Mouse (Mus musculus) hindbrain, embryonic 11.5 days (tissue): ENCODE measurements around the gene Elp5. TPM values are rescaled to one million over a fixed set of nuclear protein-coding genes. Genes with fewer than 3 reads are reported as not detected.

Experiments used
- ATAC-seq: fragments of 200-750 bp; cut with Nextera tagmentation; 2 replicates; pipeline ENCODE4 v1.8.0; 2017; ENCODE audit warnings: mild to moderate bottlenecking, moderate TSS enrichment, moderate library complexity; ENCODE audit not compliant: low FRiP score
- DNase-seq: peaks from one replicate; pipeline ENCODE4 v3.0.0-alpha.2; 2015; ENCODE audit warnings: low spot score
- H3K27ac ChIP-seq: fragments of 300-500 bp; sonication (generic); 2 replicates; pipeline ENCODE4 v1.5.1; 2014; ENCODE audit warnings: mild to moderate bottlenecking, low read depth, low read length
- H3K27me3 ChIP-seq: fragments of 300-500 bp; sonication (generic); 2 replicates; pipeline ENCODE4 v1.6.1; 2014; ENCODE audit warnings: mild to moderate bottlenecking, low read length, moderate library complexity, mixed read lengths; ENCODE audit not compliant: control insufficient read depth, insufficient read depth
- H3K36me3 ChIP-seq: fragments of 300-500 bp; sonication (generic); 2 replicates; pipeline ENCODE4 v1.6.1; 2014; ENCODE audit warnings: mild to moderate bottlenecking, low read length, moderate library complexity, mixed read lengths; ENCODE audit not compliant: control insufficient read depth, insufficient read depth
- H3K4me1 ChIP-seq: fragments of 300-500 bp; sonication (generic); replicated peaks from 2 replicates; pipeline ENCODE4 v1.6.1; 2014; ENCODE audit warnings: low read length, mixed read lengths; ENCODE audit not compliant: control insufficient read depth, insufficient read depth
- H3K4me2 ChIP-seq: fragments of 300-500 bp; sonication (generic); replicated peaks from 2 replicates; pipeline ENCODE4 v1.6.1; 2014; ENCODE audit warnings: mild to moderate bottlenecking, low read depth, low read length
- H3K4me3 ChIP-seq: fragments of 300-500 bp; sonication (generic); 2 replicates; pipeline ENCODE4 v1.5.1; 2014; ENCODE audit warnings: low read depth, low read length
- H3K9ac ChIP-seq: fragments of 300-500 bp; sonication (generic); 2 replicates; pipeline ENCODE4 v1.6.1; 2014; ENCODE audit warnings: low read depth, low read length
- H3K9me3 ChIP-seq: fragments of 300-500 bp; sonication (generic); 2 replicates; pipeline ENCODE4 v1.6.1; 2016; ENCODE audit warnings: low read length; ENCODE audit not compliant: control insufficient read depth
- WGBS: fragments of 180-500 bp; shearing (Covaris S2); extraction: QIAGEN DNeasy Blood & Tissue Kit; methylation state at CpG from one replicate; pipeline ENCODE4 v1.1.7; 2014; 5-methylcytosine and 5-hydroxymethylcytosine counted together
- polyA plus RNA-seq: library from polyadenylated mRNA; unstranded; fragments of >200 nt; fragmentation: Nextera tagmentation; extraction: Ambion mirVana; gene quantifications from 2 replicates; pipeline ENCODE4 v1.2.1, GENCODE M21; 2014

Gene Elp5
- polyA plus RNA-seq, 1 experiment from 2014 or later: 154 TPM

DNA sequence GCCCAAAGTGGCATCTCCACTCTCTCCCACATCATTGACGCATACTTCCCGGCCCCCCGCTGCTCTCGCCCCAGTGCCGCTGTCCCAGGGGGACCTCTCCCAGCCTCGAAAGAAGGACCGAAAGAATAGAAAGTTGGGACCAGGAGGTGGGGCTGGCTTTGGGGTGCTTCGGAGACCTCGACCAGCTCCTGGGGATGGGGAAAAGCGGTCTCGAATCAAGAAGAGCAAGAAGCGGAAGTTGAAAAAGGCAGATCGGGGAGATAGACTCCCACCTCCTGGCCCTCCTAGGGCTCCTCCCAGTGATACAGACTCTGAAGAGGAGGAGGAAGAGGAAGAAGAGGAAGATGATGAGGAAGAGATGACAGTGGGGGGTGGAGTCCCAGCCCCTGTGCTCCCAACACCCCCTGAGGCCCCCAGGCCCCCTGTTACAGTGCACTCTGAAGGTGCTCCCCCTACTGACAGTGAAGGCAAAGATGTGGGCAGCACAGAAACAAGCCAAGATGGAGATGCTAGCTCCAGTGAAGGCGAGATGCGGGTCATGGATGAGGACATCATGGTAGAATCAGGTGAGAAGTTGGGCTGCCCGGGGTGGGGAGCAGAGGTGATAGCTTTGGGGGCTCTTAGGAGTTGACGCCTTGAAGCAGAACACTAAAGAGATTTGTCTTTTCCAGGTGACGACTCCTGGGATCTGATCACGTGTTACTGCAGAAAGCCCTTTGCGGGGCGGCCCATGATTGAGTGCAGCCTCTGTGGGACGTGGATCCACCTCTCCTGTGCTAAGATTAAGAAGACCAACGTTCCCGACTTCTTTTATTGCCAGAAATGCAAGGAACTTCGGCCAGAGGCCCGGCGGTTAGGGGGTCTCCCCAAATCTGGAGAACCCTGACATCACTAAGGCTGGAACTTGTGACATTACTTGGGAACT lies 16.5 kb upstream of the Elp5 start:
- Histone ChIP-seq H3K27ac (no peak overlapping the region), H3K9ac (no peak overlapping the region), H3K27me3 (no peaks in the 10 kb centered on the region), H3K4me2 (no peak overlapping the region), H3K4me1 (peaks cover 8% of the 10 kb centered on the region; the same call in 1 of the 2 replicates), H3K4me3 (no peak overlapping the region), H3K36me3 (peaks cover 11% of the 10 kb centered on the region), H3K9me3 (no peaks in the 10 kb centered on the region)
- WGBS: 94% methylated on average over 27 of the region's 27 CpGs
- no peak for ATAC-seq
- DNase-seq: no peak

DNA sequence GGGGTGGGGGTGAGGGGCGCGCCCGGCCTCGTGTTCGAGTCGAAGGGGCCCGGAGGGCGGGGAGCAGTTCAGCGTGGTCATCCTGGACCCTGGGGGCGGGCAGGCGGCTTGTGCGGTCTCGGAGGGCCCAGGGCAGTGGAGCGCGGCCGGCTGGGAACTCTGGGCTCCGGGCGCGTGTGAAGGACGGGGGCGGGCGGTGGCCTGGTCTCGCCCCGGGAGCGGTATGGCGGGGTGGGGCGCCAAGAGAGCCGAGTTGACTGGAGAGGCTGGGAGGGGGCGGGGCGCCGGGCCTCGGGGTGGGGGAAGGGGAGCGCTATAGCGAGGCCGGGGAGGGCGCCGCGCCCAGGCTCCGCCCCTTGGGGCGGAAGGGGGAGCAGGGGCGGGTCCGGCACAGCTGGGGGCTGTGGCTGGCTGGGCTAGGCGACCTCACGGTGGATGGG lies 14.8 kb upstream of the Elp5 start:
- no peaks in the 10 kb centered on the region for H3K27me3 ChIP-seq
- peak; percentile 50 for ATAC-seq
- under 1% methylated on average over 22 of the region's 44 CpGs for WGBS
- peaks cover 14% of the 10 kb centered on the region for H3K4me1 ChIP-seq
- peak overlapping the region; percentile 48 for H3K4me2 ChIP-seq
- H3K9ac ChIP-seq: peak overlapping the region; percentile 97
- H3K4me3 ChIP-seq: peak overlapping the region; percentile 96
- peak overlapping the region; percentile 96 for H3K27ac ChIP-seq
- no peaks in the 10 kb centered on the region for H3K9me3 ChIP-seq
- H3K36me3 ChIP-seq: peaks cover 11% of the 10 kb centered on the region
- DNase-seq: peak; percentile 87

DNA sequence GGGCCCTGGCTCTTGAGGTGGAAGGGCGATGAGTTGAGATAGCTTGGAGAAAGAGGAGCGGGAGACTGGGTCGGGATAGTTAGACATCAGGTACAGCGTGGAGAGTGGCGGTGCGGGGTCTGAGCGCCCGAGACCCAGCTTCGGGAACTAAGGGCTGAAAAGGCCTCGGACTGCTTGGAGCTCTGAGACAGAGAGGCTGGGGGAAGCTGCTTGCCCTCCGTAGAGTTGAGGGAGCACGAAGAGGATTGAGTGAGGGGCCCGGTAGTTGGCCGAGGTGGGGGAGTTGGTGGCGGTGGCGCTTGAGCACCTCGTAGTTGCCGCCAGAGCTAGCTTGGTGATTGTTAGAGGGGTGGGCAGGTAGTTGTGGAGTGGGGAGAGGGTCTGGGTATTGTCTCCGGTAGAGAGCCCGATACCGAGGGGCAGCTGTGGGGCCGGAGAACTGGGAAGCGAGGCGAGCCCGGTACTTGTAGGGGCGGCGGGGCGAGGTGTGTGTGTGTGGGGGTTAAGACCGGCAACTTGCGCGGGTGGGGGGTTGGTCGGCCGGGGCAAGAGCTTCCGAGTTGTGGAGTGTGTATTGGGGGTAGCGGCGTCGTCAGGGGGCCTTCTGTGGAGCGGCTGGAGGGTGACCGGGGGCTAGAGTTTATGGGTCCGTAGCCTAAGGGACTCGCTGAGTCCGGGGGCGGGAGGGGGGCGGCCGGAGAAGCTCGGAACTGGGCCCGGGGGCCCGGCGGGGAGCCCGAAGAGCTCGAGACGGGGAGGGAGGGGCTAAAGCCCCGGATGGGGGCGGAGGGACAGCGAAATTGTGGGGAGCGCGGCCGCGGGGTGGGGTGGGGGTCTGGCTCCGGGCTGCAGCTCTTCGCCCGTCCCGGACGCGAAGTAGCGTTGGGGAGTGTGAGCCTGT lies 14.1 kb upstream of the Elp5 start:
- H3K36me3 ChIP-seq: peaks cover 11% of the 10 kb centered on the region
- no peak for DNase-seq
- under 1% methylated on average over 53 of the region's 66 CpGs for WGBS

DNA sequence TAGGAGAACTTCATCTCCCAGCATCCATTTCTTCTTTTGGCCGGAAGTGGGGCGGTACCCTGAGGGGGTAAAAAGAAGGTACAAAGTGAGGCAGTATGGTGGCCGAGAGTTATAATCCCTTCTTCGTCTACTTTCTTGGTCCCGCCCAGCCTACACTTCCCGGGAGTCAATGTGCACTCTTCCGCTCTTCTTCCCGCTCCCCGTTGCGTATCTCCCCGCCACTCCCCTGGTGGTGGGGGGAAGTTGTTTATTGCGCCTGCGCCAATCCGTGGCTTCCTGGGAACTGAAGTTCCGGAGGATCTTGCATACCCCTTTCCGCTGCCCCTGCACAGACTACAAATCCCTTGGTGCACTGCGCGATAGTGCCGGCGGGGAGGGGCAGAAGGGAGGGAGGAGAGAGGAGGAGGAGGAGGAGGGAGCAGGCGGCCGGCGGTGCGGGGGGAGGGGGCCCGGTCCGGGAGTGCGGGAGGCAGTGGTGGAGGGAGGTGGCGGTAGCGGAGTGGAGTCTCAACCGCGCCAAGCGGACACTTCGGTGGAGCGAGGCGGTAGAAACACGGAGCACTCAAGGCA lies 13.2 kb upstream of the Elp5 start, which contains the start of gene Phf23:
Gene Phf23, plus strand, starts transcription at position 387 of the 570 bp plus-strand sequence.
- Histone ChIP-seq H3K9me3 (no peaks in the 10 kb centered on the region), H3K4me3 (peak within 1 kb of the TSS; percentile 96), H3K36me3 (peaks cover 11% of the 10 kb centered on the region), H3K9ac (peak within 1 kb of the TSS; percentile 97), H3K4me1 (peaks cover 12% of the 10 kb centered on the region), H3K27me3 (no peaks in the 10 kb centered on the region), H3K4me2 (peak within 1 kb of the TSS; percentile 48), H3K27ac (peak within 1 kb of the TSS; percentile 96)
- under 1% methylated on average over 35 of the region's 36 CpGs for WGBS
- peak; percentile 81 for ATAC-seq
- peak; percentile 98 for DNase-seq

More for the DNA sequence above, 14.1 kb upstream of the Elp5 start:
- Histone ChIP-seq H3K9me3 (no peaks in the 10 kb centered on the region), H3K4me1 (peaks cover 12% of the 10 kb centered on the region), H3K9ac (peak overlapping the region; percentile 97), H3K27ac (peak overlapping the region; percentile 96), H3K27me3 (no peaks in the 10 kb centered on the region), H3K4me3 (peak overlapping the region; percentile 96), H3K4me2 (peak overlapping the region; percentile 48)
- 0 out of 2 replicates have a peak, but pooled peaks have one; percentile 1 for ATAC-seq

DNA sequence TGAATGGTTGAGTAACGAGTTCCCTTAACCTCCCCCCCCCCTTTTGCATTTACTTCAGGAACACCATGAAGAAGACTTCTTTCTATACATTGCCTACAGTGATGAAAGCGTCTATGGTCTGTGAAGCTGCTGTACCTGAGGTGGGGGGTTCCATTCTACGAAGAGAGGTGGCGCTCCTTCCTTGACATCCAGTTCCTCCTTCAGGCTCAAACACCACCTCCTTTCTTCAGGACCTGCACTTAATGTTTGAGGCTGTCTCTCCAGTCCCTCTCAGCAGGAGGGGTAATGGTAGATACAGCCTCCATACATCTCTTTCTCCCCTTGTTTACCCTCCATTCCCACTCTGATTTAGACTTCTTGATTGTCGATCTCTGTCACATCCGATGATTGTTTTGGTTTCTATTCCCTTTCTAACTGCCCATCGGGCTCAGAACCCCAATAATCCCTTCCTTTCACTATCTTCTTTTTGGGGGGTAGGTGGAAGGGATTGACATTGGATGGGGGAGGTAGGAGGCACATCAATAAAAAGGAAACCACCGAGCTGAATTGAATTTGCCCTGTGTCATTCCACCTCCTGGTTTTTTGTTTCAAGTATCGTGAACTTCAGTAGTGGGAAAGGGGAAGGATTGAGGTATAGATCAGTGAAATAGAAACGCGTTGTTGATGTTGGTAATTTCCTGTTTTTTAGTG lies 12.2 kb upstream of the Elp5 start:
- Histone ChIP-seq H3K4me2 (no peak overlapping the region), H3K9ac (no peak overlapping the region), H3K27me3 (no peaks in the 10 kb centered on the region), H3K9me3 (no peaks in the 10 kb centered on the region), H3K36me3 (peaks cover 9% of the 10 kb centered on the region), H3K4me1 (peaks cover 12% of the 10 kb centered on the region), H3K4me3 (peak overlapping the region; percentile 96), H3K27ac (no peak overlapping the region)
- DNase-seq: no peak
- WGBS: 87% methylated on average over 11 of the region's 11 CpGs
- no peak for ATAC-seq

DNA sequence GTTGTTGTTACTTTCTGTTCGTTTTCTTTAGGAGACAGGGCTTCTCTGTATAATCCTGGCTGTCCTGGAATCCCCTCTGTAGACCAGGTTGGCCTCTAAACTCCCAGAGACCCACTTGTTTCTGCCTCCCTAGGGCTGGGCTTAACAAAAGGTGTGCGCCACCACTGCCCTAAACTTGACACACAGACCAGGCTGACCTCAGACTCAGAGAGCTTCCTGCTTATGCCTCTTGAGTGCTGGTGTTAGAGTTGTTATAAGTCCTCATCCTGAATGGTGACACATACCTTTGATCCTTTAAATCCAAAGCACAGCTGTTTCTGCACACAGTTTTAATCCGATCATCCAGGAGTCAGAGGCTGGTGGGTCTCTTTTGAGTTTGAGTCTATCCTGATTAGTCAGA lies 10.6 kb upstream of the Elp5 start:
- Histone ChIP-seq H3K4me1 (peaks cover 12% of the 10 kb centered on the region), H3K9ac (no peak overlapping the region), H3K27me3 (no peaks in the 10 kb centered on the region), H3K4me3 (peak overlapping the region; percentile 65; the same call in 1 of the 2 replicates), H3K36me3 (peaks cover 7% of the 10 kb centered on the region; the same call in 1 of the 2 replicates), H3K4me2 (peak overlapping the region; percentile 75; the same call in 1 of the 2 replicates), H3K27ac (no peak overlapping the region), H3K9me3 (no peaks in the 10 kb centered on the region)
- DNase-seq (no peak), ATAC-seq (no peak)
- 92% methylated on average over 3 of the region's 3 CpGs for WGBS

DNA sequence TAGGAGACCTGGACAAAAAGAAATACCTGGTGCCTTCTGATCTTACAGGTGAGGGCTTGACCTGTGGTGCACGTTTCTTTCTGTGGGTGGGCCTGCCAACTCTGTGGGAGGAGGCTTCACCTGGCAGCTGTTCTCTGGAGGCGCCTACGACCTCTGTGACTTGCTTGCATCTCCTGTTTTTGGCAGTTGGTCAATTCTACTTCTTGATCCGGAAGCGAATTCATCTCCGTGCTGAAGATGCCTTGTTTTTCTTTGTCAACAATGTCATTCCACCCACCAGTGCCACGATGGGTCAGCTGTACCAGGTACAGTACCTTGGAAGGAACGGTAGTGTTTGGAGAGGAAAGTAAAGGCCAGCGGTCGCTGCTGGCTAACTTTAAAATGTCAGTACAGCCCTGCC lies 10.1 kb upstream of the Elp5 start:
- H3K27me3 ChIP-seq: no peaks in the 10 kb centered on the region
- DNase-seq (no peak), ATAC-seq (no peak)
- no peak overlapping the region for H3K27ac ChIP-seq
- peak overlapping the region; percentile 65 for H3K4me3 ChIP-seq
- H3K36me3 ChIP-seq: peaks cover 7% of the 10 kb centered on the region; the same call in 1 of the 2 replicates
- peak overlapping the region; percentile 75 for H3K4me2 ChIP-seq
- 92% methylated on average over 10 of the region's 10 CpGs for WGBS
- H3K9me3 ChIP-seq: no peaks in the 10 kb centered on the region
- H3K4me1 ChIP-seq: peaks cover 8% of the 10 kb centered on the region
- no peak overlapping the region for H3K9ac ChIP-seq
